Mouse (Mus musculus): ENCODE measurements around the gene Tex2. TPM values are rescaled to one million over a fixed set of nuclear protein-coding genes. Genes with fewer than 3 reads are reported as not detected.

Gene Tex2
- polyA plus RNA-seq, 1 experiment = 13.3 TPM

- no peak overlapping the region for H3K27ac ChIP-seq (ENCODE audit: insufficient read depth, low read length)
- TF ChIP-seq CTCF (IDR thresholded peaks at IDR 0.05; ENCODE audit: borderline replicate concordance, insufficient read depth, low read length) (no peak), POLR2A (IDR thresholded peaks at IDR 0.05; ENCODE audit: low read depth, low read length) (no peak)
- H3K4me1 ChIP-seq (ENCODE audit: control insufficient read depth, insufficient read depth, low read length) = no peaks in the 10 kb centered on the region; the same call in 1 of the 2 replicates
- H3K4me3 ChIP-seq (ENCODE audit: insufficient read depth, low read length) = no peak overlapping the region
Observed at GRCm38 (mm10) chr11:106606042-106606441, 7.2 kb downstream of the Tex2 start.

GRCm38 (mm10) chr11:106603230-106603629, 10.0 kb downstream of the Tex2 start:
- Histone ChIP-seq H3K4me3 (ENCODE audit: insufficient read depth, low read length) (no peak overlapping the region), H3K4me1 (ENCODE audit: control insufficient read depth, insufficient read depth, low read length) (no peaks in the 10 kb centered on the region), H3K27ac (ENCODE audit: insufficient read depth, low read length) (no peak overlapping the region)
- TF ChIP-seq POLR2A (IDR thresholded peaks at IDR 0.05; ENCODE audit: low read depth, low read length) = no peak
- TF ChIP-seq CTCF (IDR thresholded peaks at IDR 0.05; ENCODE audit: borderline replicate concordance, insufficient read depth, low read length) = no peak

GRCm38 (mm10) chr11:106600124-106600523, 13.1 kb downstream of the Tex2 start:
- Histone ChIP-seq H3K4me3 (ENCODE audit: insufficient read depth, low read length) (no peak overlapping the region), H3K27ac (ENCODE audit: insufficient read depth, low read length) (no peak overlapping the region), H3K4me1 (ENCODE audit: control insufficient read depth, insufficient read depth, low read length) (no peaks in the 10 kb centered on the region)
- TF ChIP-seq CTCF (IDR thresholded peaks at IDR 0.05; ENCODE audit: borderline replicate concordance, insufficient read depth, low read length) (no peak), POLR2A (IDR thresholded peaks at IDR 0.05; ENCODE audit: low read depth, low read length) (no peak)

GRCm38 (mm10) chr11:106599345-106599744, 13.9 kb downstream of the Tex2 start:
- no peak overlapping the region for H3K27ac ChIP-seq (ENCODE audit: insufficient read depth, low read length)
- no peak overlapping the region for H3K4me3 ChIP-seq (ENCODE audit: insufficient read depth, low read length)
- TF ChIP-seq POLR2A (IDR thresholded peaks at IDR 0.05; ENCODE audit: low read depth, low read length) = no peak
- TF ChIP-seq CTCF (IDR thresholded peaks at IDR 0.05; ENCODE audit: borderline replicate concordance, insufficient read depth, low read length) = no peak
- H3K4me1 ChIP-seq (ENCODE audit: control insufficient read depth, insufficient read depth, low read length) = no peaks in the 10 kb centered on the region

- Histone ChIP-seq H3K4me1 (ENCODE audit: control insufficient read depth, insufficient read depth, low read length) (no peaks in the 10 kb centered on the region), H3K4me3 (ENCODE audit: insufficient read depth, low read length) (no peak overlapping the region), H3K27ac (ENCODE audit: insufficient read depth, low read length) (no peak overlapping the region)
- no peak for TF ChIP-seq POLR2A (IDR thresholded peaks at IDR 0.05; ENCODE audit: low read depth, low read length)
- no peak for TF ChIP-seq CTCF (IDR thresholded peaks at IDR 0.05; ENCODE audit: borderline replicate concordance, insufficient read depth, low read length)
Observed at GRCm38 (mm10) chr11:106598339-106598738, 14.9 kb downstream of the Tex2 start.

- Histone ChIP-seq H3K4me1 (ENCODE audit: control insufficient read depth, insufficient read depth, low read length) (no peaks in the 10 kb centered on the region), H3K4me3 (ENCODE audit: insufficient read depth, low read length) (no peak overlapping the region), H3K27ac (ENCODE audit: insufficient read depth, low read length) (no peak overlapping the region)
- TF ChIP-seq POLR2A (IDR thresholded peaks at IDR 0.05; ENCODE audit: low read depth, low read length) (no peak), CTCF (IDR thresholded peaks at IDR 0.05; ENCODE audit: borderline replicate concordance, insufficient read depth, low read length) (no peak)
Observed at GRCm38 (mm10) chr11:106597737-106598330, 15.4 kb downstream of the Tex2 start.

- Histone ChIP-seq H3K4me3 (ENCODE audit: insufficient read depth, low read length) (no peak overlapping the region), H3K27ac (ENCODE audit: insufficient read depth, low read length) (no peak overlapping the region), H3K4me1 (ENCODE audit: control insufficient read depth, insufficient read depth, low read length) (peaks cover 12% of the 10 kb centered on the region)
- TF ChIP-seq CTCF (IDR thresholded peaks at IDR 0.05; ENCODE audit: borderline replicate concordance, insufficient read depth, low read length) (no peak), POLR2A (IDR thresholded peaks at IDR 0.05; ENCODE audit: low read depth, low read length) (no peak)
Observed at GRCm38 (mm10) chr11:106591183-106591582, 22.0 kb downstream of the Tex2 start.

GRCm38 (mm10) chr11:106590143-106590542, 23.1 kb downstream of the Tex2 start:
- TF ChIP-seq POLR2A (IDR thresholded peaks at IDR 0.05; ENCODE audit: low read depth, low read length) (no peak), CTCF (IDR thresholded peaks at IDR 0.05; ENCODE audit: borderline replicate concordance, insufficient read depth, low read length) (no peak)
- Histone ChIP-seq H3K4me3 (ENCODE audit: insufficient read depth, low read length) (no peak overlapping the region), H3K4me1 (ENCODE audit: control insufficient read depth, insufficient read depth, low read length) (peaks cover 12% of the 10 kb centered on the region), H3K27ac (ENCODE audit: insufficient read depth, low read length) (no peak overlapping the region)

GRCm38 (mm10) chr11:106588781-106589180, 24.4 kb downstream of the Tex2 start:
- Histone ChIP-seq H3K27ac (ENCODE audit: insufficient read depth, low read length) (no peak overlapping the region; the same call in 1 of the 2 replicates), H3K4me1 (ENCODE audit: control insufficient read depth, insufficient read depth, low read length) (peaks cover 12% of the 10 kb centered on the region), H3K4me3 (ENCODE audit: insufficient read depth, low read length) (no peak overlapping the region)
- TF ChIP-seq POLR2A (IDR thresholded peaks at IDR 0.05; ENCODE audit: low read depth, low read length) (no peak), CTCF (IDR thresholded peaks at IDR 0.05; ENCODE audit: borderline replicate concordance, insufficient read depth, low read length) (no peak)

- no peak overlapping the region for H3K4me3 ChIP-seq (ENCODE audit: insufficient read depth, low read length)
- H3K4me1 ChIP-seq (ENCODE audit: control insufficient read depth, insufficient read depth, low read length) = peaks cover 12% of the 10 kb centered on the region
- no peak for TF ChIP-seq CTCF (IDR thresholded peaks at IDR 0.05; ENCODE audit: borderline replicate concordance, insufficient read depth, low read length)
- TF ChIP-seq POLR2A (IDR thresholded peaks at IDR 0.05; ENCODE audit: low read depth, low read length) = no peak
- H3K27ac ChIP-seq (ENCODE audit: insufficient read depth, low read length) = no peak overlapping the region
Observed at GRCm38 (mm10) chr11:106587786-106588519, 25.3 kb downstream of the Tex2 start.

Measured in embryonic fibroblast, embryonic 13.5 days (primary cell).